Mouse (Mus musculus): ENCODE measurements around the gene Gm14085.
A peak's percentile ranks its signal among the peaks of the same experiment; 100 is the strongest.
"Not testable (repeated sequence)": the region's sequence is repeated elsewhere in the genome, so short reads cannot be mapped to it uniquely, and the experiment has no call there.

The Gm14085 gene

DNA sequence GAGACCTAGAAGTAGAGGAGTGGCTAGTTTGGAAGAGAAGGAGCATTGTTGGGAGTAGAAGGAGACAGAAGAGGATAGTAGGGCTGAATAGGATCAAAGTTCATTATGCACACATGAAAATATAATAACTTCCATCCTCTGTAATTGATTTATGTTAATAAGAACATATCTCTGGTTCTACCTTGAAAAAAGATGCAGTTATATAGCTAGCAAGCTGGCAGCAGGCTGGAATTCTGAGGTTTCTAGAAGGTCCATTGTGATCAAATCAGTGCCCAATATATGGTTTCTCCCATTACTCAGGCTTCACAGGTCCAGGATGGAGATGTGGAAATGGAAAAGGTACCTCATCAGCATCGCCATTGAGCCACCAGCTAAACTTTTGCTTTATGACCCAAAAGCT lies at the start of gene Gm14085:
Gene Gm14085 (plus strand): TSS at position 301 of the 400 bp plus-strand sequence.
- DNase-seq, result no peak

DNA sequence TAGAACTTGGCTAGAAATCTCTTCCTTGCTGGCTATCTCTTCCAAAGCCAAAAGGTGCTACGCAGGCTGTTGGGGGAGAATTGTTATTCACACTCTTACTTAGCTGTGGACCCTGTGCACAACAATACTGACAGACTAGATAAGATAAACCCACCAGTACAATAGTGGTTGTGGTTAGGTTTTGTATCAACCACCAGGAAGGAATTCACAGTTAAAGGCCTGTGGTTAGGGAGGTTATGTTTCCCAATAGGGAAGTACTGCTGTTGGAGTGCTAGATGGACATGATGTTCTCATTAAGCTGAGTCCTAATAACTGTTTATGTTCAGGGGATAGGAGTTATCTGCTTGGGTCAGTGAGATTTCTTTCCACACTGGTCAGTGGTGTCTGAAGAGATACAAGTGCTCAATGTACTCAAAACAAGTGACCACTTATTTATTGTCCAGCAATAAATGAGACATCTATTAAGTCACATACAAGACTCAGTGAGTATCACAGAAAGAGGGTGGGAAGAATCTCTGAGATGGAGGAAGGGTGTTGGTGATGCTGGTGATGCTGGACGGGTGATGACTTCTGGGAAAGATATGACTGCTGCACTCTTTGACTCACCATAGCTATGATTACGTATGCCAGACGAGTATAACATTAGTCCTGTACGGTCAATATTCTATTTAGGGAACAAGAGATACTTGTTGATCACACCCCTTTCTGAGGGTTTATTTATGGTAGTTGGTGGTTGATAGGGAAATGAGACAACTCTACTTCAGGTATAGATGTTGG lies 45.8 kb upstream of the Gm14085 start:
- DNase-seq, result not testable (repeated sequence)

DNA sequence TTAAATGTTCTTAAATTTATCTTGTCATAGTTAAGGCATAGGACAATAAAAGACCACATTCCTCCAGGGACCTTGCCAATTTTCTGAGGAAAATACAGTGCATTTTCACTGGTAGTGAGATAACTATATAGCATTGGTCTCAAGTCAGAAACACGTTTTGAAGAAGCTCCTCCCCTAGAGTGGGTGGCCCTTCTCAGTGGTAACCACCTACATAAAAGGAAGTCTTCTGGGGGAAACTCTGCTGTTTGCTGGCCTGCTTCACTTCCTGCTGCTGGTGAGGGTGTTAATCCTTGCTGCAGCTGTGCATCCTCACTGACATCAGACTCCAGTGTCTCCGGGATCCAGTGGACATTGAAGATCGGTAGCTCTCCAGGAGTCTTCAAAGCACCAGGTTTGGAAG lies 44.2 kb upstream of the Gm14085 start:
- DNase-seq, result not testable (repeated sequence)

DNA sequence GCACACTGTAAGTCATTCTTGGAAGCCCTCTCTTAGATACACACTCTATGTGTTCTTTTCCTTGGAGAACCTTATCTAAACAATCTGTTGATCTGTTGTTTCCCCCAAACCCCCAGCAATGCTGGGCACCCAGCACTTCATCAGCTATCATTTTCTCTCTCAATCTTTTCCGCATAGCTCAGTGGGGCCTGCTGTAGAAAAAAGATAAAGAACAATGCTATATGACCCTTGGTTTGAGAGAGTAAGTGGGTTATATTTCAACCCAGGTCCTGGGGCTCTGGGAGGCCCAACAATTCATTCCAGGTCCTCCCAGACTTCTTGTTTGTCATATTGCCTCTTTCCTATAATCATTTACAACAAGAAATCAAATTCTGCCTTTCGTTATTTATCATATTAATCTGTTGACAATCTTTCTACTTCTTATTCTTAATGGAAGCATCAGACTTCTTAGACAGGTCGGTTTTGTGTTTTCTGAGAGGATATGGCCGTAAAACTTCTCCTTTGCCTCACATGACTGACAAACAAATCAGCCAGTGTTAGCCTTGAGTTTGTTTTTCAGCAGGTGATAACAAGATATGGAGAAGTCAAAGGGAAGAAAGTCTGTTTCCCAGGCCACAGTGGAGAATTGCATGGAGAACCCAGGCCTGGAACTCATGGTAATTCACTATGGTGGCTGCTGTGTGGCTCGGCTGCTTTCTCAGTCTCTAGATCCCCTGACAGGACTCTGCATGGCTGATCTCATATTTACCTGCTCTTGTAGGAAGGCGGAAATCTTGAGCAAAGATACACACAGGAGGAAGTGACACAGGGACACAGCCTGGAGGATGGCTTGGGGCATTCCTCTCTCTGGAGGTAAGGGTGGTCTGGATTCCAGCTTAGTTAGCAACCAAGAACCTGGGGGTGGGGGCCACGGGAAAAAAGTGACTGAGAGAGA lies 43.5 kb upstream of the Gm14085 start:
- no peak for DNase-seq

DNA sequence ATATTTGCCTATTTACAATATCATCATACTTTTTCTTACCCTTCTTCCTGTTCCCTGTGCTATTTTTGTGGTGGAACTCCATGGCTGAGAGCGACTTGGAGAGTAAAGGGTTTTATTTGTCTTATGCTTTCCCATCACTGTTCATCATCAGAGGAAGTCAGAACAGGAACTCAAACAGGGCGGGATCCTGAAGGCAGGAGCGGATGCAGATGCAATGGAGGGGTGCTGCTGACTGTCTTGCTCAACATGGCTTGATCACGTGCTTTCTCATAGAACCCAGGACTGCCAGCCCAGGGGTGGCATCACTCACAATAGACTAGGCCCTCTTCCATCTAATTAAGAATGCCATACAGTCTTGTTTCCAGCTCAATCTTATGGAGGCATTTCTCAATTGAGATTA lies 34.4 kb upstream of the Gm14085 start:
- DNase-seq, result no peak

DNA sequence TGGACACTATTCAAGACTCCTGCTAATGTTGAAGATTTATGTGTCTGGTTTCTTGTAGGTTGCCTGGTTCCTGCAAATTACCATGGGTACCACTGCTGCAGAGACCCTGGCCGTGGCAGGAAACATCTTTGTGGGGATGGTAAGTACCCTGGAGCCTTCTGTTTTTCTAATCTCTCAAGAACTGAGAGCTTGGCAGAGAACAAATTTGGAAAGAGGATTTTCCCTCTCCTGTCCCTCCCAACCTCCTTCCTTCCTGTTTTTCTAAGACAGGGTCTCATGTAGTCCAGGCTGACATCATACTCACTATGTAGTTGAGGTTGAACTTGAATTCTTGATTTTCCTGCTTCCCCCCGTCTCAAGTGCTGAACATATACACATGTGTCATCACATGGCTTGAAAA lies 32.3 kb upstream of the Gm14085 start:
- DNase-seq, result no peak

DNA sequence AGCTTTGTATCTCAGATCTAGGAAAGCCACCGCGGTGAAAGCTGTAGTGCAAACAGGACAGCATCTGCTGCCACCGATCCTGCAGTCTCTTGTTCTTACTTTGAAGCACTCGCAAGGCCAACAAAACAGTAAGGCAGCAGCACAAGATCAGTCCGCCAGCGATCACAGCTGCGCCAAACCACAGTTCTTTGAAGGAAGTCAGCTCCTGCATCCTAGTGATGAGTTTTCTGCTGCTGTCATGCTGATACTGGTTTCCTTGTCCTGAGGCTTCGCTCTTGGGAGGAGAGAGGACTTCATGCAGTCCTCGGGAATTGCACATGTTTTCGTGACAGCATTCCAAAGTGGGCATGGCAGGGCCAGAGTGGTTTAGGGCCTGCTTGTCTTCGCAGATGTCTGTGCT lies 17.8 kb upstream of the Gm14085 start:
- peak in 1 of 2 experiments; percentile 2 for DNase-seq

DNA sequence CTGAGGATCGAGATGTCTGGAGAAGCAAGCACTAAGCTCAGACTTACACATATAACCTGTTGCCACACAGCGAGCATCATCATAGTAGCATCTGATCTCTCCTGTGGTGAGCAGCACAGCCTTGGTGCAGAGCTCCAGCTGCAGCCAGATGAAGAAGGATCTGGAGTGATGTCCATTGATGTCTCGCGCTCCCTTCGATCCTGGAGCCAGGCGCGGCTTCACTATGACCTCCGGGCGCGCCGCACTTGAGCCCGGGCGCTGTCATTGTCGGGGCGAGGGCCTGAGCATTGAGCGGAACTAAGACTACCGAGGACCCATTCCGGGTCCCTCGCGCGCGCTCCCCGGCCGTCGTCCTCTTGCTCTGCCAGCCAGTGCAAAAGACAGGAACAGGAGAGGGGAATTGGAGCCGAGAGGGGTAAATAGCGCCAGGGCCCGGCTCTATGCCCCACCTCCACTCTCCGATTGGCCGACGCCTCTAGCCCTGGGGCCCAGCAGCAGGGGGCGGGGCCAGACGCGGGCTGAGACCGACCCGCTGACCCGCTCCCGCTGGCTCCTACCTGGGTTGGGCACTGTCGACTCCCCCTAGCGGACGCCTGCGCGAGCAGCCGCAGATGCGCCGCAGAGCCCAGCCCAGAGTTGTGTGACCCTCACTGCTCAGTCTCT lies 17.3 kb upstream of the Gm14085 start:
- peak; percentile 95 to 96 for DNase-seq

DNA sequence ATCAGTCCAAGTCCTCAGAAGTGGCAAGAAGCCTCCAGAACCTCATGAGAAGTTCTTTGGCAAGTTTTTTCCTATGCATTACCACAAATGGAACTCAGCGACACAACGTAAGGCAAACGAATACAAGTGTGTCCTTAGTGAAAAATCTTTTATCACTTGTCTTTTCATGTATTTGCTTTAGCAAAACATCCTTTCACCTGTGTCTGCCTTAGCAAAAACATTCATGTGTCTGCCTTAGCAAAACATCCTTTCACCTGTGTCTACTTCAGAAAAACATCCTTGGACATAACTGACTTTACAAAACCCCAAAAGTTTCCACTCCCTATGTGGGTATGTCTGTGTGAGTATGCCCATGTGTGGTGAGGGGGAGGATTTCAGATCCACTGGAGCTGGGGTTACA lies 15.5 kb upstream of the Gm14085 start:
- DNase-seq, result no peak

DNA sequence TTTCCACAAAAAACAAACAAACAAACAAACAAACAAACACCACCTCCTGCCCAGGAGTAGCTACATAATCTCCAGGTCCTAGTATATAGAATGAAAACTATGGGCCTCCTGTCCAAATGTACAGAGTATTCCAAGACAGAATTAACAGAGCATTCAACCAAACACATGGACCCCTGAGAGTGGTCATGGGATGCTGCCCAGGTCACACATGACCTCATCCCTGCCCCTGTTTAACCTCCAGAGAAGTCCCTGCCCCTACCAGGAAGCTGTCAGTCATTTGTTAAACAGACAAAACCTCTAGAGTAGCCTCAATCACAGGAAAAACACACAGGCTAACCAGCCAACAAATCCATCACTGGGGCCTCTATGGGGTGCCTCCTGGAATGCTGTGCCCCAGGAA lies 8.2 kb upstream of the Gm14085 start:
- no peak for DNase-seq

DNA sequence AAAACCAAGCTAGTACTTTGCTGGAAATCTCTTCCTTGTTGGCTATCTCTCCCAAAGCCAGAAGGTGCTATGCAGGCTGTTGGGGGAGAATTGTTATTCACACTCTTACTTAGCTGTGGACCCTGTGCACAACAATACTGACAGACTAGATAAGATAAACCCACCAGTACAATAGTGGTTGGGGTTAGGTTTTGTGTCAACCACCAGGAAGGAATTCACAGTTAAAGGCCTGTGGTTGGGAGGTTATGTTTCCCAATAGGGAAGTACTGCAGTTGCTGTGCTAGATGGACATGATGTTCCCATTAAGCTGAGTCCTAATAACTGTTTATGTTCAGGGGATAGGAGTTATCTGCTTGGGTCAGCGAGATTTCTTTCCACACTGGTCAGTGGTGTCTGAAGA lies 954 bp upstream of the Gm14085 start:
- not testable (repeated sequence) for DNase-seq

DNA sequence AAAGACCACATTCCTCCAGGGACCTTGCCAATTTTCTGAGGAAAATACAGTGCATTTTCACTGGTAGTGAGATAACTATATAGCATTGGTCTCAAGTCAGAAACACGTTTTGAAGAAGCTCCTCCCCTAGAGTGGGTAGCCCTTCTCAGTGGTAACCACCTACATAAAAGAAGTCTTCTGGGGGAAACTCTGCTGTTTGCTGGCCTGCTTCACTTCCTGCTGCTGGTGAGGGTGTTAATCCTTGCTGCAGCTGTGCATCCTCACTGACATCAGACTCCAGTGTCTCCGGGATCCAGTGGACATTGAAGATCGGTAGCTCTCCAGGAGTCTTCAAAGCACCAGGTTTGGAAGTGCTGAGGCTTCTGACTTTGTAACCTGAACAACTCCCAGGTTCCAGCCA lies 913 bp downstream of the Gm14085 start:
- not testable (repeated sequence) for DNase-seq

DNA sequence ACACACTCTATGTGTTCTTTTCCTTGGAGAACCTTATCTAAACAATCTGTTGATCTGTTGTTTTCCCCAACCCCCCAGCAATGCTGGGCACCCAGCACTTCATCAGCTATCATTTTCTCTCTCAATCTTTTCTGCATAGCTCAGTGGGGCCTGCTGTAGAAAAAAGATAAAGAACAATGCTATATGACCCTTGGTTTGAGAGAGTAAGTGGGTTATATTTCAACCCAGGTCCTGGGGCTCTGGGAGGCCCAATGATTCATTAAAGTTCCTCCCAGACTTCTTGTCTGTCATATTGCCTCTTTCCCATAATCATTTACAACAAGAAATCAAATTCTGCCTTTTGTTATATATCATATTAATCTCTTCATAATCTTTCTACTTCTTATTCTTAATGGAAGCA lies 1.4 kb downstream of the Gm14085 start:
- not testable (repeated sequence) for DNase-seq

DNA sequence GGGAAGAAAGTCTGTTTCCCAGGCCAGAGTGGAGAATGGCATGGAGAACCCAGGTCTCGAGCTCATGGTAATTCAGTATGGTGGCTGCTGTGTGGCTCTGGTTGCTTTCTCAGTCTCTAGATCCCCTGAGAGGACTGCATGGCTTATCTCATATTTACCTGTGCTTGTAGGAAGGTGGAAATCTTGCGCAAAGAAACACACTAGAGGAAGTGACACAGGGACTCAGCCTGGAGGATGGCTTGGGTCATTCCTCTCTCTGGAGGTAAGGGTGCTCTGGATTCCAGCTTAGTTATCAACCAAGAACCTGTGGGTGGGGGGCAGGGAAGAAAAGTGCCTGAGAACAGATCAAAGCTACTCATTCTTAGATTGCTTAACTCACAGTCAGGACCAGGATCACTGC lies 1.9 kb downstream of the Gm14085 start:
- no peak for DNase-seq

DNA sequence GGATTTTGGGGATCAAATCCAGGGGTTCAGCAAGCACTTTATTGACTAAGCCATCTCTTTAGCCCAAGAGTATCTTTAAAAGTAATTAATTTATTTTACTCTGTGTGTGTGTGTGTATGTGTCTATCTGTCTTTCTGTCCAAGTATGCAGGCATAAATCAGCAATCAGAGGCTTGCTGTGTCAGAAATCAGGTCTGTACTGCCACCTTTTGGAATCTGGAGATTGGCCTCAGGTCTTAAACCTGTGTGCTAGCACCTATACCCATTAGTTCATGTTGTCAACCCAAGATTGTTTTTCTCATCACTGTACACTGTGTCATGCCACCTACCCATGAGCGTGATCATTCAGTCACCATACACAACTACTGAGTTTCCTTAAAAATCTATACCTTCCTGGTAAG lies 45.0 kb downstream of the Gm14085 start:
- not testable (repeated sequence) for DNase-seq

DNA sequence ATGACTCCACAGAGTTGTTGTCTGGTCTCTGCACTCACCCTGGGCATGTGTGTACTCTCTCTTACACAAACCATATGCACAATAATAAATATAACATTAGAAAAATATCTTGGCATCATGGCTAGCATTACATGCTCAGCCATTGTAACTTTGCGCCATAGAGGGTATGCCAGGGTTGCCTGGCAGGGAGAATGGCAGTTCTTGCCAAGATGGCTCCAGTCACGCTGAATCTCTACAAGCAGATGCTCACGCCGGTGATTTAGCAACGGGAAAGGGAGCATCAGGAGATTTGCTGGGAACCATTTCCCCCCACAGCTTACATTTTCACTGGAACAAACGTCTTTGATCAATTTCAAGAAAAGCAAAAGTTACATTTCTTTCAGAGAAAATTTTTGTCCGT lies 46.5 kb downstream of the Gm14085 start:
- peak; percentile 4 to 6 for DNase-seq

DNA sequence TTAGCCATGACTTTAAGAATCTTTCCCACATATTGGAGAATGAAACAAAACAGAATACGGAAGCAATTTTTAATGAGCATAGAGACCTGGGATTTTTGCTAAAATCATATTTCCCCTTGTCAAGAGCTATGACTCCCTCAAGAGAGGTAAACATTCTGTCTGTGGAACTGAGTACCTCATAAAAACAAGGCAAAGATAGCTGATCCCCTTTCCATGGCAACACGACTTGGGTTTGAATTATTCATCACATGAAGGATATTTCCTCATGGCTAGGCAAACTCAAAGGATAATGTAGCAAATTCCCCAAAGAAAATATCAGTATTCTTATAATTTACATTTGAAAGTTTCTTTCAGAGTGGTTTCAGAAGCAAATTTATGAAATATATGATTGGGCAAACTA lies 47.0 kb downstream of the Gm14085 start:
- no peak for DNase-seq

DNA sequence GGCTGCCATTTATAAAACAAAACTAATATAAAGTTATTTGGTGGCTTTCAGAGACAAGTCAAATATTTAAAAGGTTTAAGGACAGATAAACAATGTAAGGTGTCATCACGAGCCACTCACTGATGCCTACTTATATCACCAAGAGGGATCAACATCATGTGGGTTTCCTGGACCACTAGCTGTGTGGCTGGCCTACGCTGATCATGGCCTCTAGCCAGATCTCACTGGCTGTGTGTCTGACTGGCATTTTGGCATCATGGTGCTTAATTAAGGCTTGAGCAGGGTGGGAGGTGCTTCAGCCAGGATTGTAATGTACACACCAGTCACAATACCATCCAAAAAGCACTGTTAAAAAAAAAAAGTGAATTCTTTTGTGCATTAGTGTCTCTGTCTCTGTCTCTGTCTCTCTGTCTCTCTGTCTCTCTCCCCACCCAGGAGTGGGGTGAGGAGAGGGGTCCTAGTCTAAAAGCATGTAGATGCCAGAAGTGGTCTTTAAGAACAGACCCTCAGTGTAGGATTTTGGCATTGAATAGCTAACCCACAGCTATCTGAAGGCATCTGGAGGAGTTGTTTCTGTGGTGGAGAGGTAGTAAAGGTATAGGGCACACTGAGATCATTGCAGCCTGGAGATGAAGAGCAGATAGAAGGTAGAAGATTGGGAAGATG lies 47.5 kb downstream of the Gm14085 start:
- DNase-seq, result no peak

DNA sequence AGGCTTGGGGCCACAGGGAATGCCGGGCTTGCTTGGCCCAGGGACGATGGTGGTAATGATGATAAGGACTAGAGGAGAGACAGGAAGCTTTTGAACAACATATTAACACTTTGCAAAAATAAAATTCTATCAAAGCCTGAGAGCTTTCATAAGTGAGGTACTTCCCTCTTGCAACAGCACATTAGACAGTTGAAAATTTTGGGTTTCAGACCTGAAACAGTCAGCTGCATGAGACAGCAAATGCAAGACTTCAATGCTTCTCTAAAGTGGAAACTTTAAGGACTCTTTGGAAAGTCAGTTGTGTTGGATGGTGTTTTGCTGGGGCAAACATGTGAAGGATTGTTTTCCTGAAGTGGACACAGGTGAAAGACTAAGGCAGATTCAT lies 48.1 kb downstream of the Gm14085 start:
- DNase-seq, result no peak

DNA sequence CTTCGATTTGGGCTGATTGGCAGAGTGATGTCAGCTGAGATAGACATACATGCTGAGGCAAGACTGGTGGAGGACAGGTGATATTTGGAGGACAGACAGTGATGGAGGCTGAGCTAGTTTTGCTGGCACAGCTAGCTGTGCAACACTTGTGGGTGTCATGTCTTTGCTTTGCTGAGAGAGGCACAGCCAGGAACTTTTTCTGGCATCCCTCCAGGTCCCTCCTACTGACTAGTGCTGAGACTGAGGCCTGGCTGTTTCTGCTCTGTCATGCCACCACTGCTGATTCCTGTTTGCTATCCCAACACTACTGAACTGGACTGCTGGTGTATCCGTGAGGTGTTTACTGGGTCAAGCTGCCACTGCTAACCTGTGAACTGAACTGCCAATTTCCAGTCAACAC lies 48.6 kb downstream of the Gm14085 start:
- no peak for DNase-seq

DNA sequence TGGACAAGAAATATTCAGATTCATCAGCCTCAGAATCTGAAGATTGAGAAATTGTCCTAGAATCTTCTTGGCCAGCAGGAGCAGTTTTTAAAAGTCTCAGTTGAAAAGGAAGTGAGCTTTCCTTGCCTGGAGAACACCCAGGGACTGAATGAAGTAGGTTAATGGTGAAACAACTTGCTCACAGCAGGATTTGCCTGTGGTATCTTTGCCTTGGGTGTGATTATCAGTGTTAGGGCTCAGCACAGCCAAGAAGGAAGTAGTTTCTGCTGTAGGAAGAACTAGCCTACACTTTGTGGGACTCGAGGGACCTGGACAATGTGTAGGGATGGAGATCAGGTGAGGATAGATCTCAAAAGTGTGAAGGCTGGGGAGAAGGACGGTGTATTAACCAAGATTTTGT lies 49.9 kb downstream of the Gm14085 start:
- no peak for DNase-seq

DNA sequence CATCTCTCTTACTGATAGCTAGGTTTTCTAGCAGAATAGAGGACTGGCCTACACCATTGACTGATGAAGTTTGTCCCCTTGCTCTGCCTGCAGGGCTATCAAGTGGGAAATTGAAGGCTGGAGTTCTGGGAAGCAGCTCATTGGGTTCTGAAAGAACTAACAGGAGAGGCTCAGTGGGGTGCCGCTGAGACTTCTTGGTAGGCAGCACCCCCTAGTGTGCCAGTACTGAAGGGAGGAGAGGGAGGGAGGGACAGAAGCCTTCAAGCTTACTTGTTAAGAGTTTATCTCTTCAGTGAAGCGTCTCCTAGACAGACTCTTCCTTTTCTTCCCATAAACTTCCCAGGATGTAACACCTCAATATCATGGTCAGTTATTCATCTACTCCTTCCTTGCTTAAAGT lies 73.6 kb downstream of the Gm14085 start:
- peak in 1 of 2 experiments; percentile 13 for DNase-seq

DNA sequence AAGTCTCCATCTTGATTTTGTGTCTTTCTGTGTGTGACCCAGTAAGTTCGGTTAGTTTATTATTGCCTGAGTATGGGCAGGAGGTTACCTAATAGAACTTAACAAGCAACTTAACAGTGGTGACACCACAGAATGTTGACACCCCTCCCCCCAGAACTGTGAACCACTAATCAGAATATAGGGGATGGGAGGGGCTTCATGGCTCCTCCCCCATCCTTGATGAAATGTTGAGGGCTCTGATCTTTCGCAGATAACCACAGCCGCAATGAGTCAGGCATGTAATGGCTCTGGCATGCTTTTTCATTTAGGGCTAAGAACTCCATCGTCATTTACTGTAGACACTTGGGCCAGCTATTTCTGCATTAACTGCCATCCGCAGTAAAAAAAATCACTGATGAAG lies 76.5 kb downstream of the Gm14085 start:
- no peak for DNase-seq
